Mouse (Mus musculus) c-Kit-positive CD71-positive TER-119-positive erythroid progenitor cells, embryonic 14.5 days (primary cell): ENCODE data around the gene Zpr1.

Source experiments
- DNase-seq: peaks from one replicate; pipeline ENCODE4 v3.0.0-alpha.2; 2013; ENCODE audit warnings: low spot score

Zpr1 gene

DNA sequence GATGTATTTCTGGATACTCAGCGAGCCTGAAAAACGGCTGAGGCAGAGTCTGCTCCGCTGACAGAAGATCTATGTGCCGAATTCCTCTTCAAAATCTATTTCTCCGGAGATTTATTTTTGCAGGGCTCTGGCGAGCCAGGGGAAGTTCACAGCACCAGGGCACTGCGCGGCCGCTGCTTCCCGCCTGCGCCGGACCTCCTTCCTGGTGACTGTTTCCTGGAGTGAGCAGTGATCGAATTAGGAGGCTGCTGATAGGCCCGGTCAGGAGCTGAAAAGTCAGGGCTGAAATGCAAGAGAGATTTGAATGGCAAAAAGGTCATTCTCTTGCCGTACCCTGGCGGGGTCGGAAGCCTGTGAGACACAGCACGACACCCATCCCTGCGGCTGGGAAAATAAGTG lies 56.4 kb downstream of the Zpr1 start:
- no peak for DNase-seq

DNA sequence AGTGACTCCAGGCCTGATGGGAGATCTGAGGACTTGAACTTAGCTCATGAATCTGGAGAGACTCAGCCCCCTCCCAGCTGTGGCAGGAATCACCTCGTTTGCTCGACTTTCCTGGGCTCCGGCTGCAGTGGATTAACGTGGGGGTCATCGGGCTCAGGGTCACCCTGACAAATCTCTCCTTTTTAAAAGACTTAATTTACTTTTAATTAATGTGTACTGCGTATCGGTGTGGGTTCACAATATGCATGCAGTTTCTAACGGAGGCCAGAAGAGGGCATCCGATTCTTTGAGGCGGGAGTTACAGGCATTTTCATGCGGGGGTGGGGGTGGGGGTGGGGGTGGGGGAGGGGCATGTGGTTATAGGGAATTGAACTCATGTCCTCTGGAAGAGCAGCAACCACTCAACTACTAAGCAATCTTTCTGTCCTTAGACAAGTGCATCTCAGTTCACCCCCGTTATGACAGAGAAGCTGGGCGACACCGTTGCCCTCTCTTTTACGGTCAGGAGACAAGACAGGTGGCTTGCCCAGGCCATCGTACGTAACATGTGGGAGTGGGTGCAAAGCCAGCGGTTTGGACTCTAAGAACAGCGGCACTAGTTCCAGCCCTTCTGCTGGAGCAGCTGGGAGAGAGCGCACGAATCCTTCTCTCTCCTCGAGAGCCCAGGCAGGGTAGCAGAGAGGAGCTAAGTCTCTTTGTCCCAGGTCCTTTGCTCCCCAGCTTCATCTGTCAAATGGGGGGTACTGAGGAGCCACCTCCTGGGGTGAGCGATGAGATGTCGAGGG lies 57.1 kb downstream of the Zpr1 start:
- DNase-seq: no peak

DNA sequence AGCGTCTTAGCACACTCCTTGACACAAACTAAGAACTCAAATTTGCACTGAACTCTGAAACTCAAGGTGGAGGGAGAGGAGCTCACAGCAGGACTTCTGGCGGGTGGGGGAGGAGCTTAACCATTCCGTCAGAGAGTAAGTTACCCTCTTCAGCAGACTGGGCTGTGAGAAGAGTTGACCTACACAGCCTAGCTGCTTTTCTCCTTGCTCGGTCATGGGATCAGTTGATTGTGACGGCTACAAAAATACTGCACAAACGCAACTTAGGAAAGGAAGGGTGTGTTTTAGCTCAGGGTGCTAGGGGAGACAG lies 57.7 kb downstream of the Zpr1 start:
- no peak for DNase-seq

DNA sequence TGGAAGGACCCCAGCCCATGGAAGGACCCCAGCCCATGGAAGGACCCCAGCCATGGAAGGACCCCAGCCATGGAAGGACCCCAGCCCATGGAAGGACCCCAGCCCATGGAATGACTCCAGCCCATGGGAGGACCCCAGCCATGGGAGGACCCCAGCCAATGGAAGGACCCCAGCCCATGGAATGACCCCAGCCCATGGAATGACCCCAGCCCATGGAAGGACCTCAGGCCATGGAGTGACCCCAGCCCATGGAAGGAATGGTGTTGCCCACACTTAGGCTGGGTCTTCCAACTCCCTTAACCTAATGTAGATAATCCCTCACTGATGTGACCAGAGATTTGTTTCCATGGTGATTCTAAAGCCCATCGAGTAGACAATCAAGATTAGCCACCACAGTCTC lies 58.4 kb downstream of the Zpr1 start:
- no peak for DNase-seq
